9 mouse cellular contexts compared by ENCODE assay signal in the genomic region with DNA sequence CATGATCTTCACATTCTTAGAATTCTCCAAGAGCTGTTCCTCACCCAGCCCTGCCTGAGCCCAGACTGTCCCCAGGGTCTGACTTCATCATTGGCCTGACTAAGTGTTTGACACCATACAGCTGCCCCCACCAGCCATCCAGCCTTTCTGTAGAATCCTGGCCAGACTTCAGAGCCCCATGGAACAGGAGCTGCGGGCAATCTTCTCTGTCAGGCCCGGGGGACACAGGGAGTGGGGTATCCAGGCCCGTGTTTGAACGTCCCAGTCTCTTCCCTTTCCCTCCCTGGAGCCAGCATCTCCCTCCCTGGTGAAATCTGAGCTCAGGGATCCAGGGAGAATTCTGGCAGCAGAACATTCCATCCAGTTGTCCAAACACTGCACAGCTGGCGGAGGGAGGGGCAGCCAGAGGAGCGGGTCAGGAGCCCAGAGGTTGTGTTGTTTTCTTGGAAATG. TPM values are rescaled to one million over a fixed set of nuclear protein-coding genes. Genes with fewer than 3 reads are reported as not detected.
DNase-seq lines count a peak whose midpoint lies in the region; ATAC-seq lines count a peak whose summit lies in the region.
"Had no signal": no experiment of that assay in that cellular context is flagged by ENCODE, and none has a peak within 500 bp of the region (broad histone marks: within the 10 kb centered on the region; RNA-seq: fewer than 3 reads in every experiment).

No protein-coding gene starts in this region.

- H3K27ac ChIP-seq in midbrain, embryonic 10.5 days (replicated peaks) = peak overlapping the region; percentile 24
- H3K27ac ChIP-seq in midbrain, embryonic 16.5 days (ENCODE audit: low read length) = no peak overlapping the region
- H3K27ac ChIP-seq in limb, embryonic 10.5 days = peak overlapping the region; percentile 93
- H3K27ac ChIP-seq in neural tube, embryonic 12.5 days = peak overlapping the region; percentile 42; the same call in 1 of the 2 replicates
- H3K27ac ChIP-seq: macrophage had no signal

- H3K4me2 ChIP-seq in midbrain, embryonic 16.5 days (ENCODE audit: low read length) = no peak overlapping the region
- H3K4me2 ChIP-seq in neural tube, embryonic 12.5 days (replicated peaks) = no peak overlapping the region

- H3K4me3 ChIP-seq in midbrain, embryonic 10.5 days = no peak overlapping the region
- no peak overlapping the region for H3K4me3 ChIP-seq in midbrain, embryonic 16.5 days (ENCODE audit: low read depth, low read length)
- peak overlapping the region; percentile 24 for H3K4me3 ChIP-seq in limb, embryonic 10.5 days
- H3K4me3 ChIP-seq in neural tube, embryonic 12.5 days = no peak overlapping the region

- peaks cover 15% of the 10 kb centered on the region for H3K27me3 ChIP-seq in midbrain, embryonic 10.5 days (ENCODE audit: low read depth, poor library complexity, severe bottlenecking)
- no peaks in the 10 kb centered on the region for H3K27me3 ChIP-seq in midbrain, embryonic 16.5 days (ENCODE audit: control insufficient read depth, insufficient read depth, low read depth, low read length)
- H3K27me3 ChIP-seq in limb, embryonic 10.5 days (ENCODE audit: low read depth, poor library complexity, severe bottlenecking) = no peaks in the 10 kb centered on the region
- no peaks in the 10 kb centered on the region for H3K27me3 ChIP-seq in neural tube, embryonic 12.5 days (replicated peaks)

- peak; percentile 55 for DNase-seq in midbrain, embryonic 10.5 days (ENCODE audit: low spot score)
- peak; percentile 84 to 89 for DNase-seq in heart, adult 18-20 months
- DNase-seq in limb, embryonic 10.5 days (ENCODE audit: low spot score) = peak; percentile 81
- no peak for DNase-seq in thymus, adult 18-20 months
- no peak for DNase-seq in right cerebral cortex, adult 2 months (ENCODE audit: low spot score in 2 of 2)
- no peak for DNase-seq in left cerebral cortex, postnatal 14 days (ENCODE audit: low spot score in 2 of 2)

- no peaks in the 10 kb centered on the region for H3K9me3 ChIP-seq in midbrain, embryonic 10.5 days (replicated peaks)
- no peaks in the 10 kb centered on the region for H3K9me3 ChIP-seq in midbrain, embryonic 16.5 days (replicated peaks; ENCODE audit: control insufficient read depth, low read length, poor library complexity, severe bottlenecking)
- no peaks in the 10 kb centered on the region for H3K9me3 ChIP-seq in limb, embryonic 10.5 days (replicated peaks)
- H3K9me3 ChIP-seq in neural tube, embryonic 12.5 days = no peaks in the 10 kb centered on the region

- intact Hi-C loops in left cerebral cortex, postnatal 14 days (cut with DNase I) = no loop called here

- no peak overlapping the region for H3K9ac ChIP-seq in midbrain, embryonic 16.5 days (ENCODE audit: low read depth, low read length)
- H3K9ac ChIP-seq in neural tube, embryonic 12.5 days = 0 out of 2 replicates have a peak overlapping the region, but pooled peaks have one; percentile 21

- 51% methylated on average over 6 of the region's 6 CpGs for WGBS in midbrain, embryonic 10.5 days
- 62% methylated on average over 6 of the region's 6 CpGs for WGBS in midbrain, embryonic 16.5 days
- 10% methylated on average over 6 of the region's 6 CpGs for WGBS in limb, embryonic 10.5 days
- WGBS in neural tube, embryonic 12.5 days = 34% methylated on average over 6 of the region's 6 CpGs

- H3K36me3 ChIP-seq in midbrain, embryonic 10.5 days = no peaks in the 10 kb centered on the region
- H3K36me3 ChIP-seq in midbrain, embryonic 16.5 days (ENCODE audit: control insufficient read depth, insufficient read depth, low read length) = no peaks in the 10 kb centered on the region
- no peaks in the 10 kb centered on the region for H3K36me3 ChIP-seq in limb, embryonic 10.5 days
- H3K36me3 ChIP-seq in neural tube, embryonic 12.5 days = no peaks in the 10 kb centered on the region

- ATAC-seq in midbrain, embryonic 16.5 days = no peak
- ATAC-seq in neural tube, embryonic 12.5 days (ENCODE audit: low FRiP score, low read depth) = no peak

- peaks cover 19% of the 10 kb centered on the region for H3K4me1 ChIP-seq in midbrain, embryonic 10.5 days
- no peaks in the 10 kb centered on the region for H3K4me1 ChIP-seq in midbrain, embryonic 16.5 days (ENCODE audit: control insufficient read depth, insufficient read depth, low read length)
- H3K4me1 ChIP-seq in limb, embryonic 10.5 days = peaks cover 53% of the 10 kb centered on the region
- peaks cover 5% of the 10 kb centered on the region for H3K4me1 ChIP-seq in neural tube, embryonic 12.5 days

RNA-seq across cellular contexts. Expression of a gene that starts 11.4 kb away (rescaled TPM):
- polyA plus RNA-seq in midbrain, embryonic 10.5 days (2016; fragmentation: Nextera tagmentation; extraction: Ambion mirVana) = 34.6 and 35.6 TPM in 2 replicates
- polyA plus RNA-seq in midbrain, embryonic 16.5 days (2015; fragmentation: Nextera tagmentation; extraction: Ambion mirVana) = 21.4 and 21.8 TPM in 2 replicates
- 1 to 10 TPM; 6.6 to 6.8 TPM for total RNA-seq in heart, adult 18-20 months (2021)
- polyA plus RNA-seq in limb, embryonic 10.5 days (2016; fragmentation: Nextera tagmentation; extraction: Ambion mirVana) = 39.2 and 41.5 TPM in 2 replicates
- 26.3 and 29.6 TPM in 2 replicates for polyA plus RNA-seq in neural tube, embryonic 12.5 days (2016; fragmentation: Nextera tagmentation; extraction: Ambion mirVana)
- total RNA-seq in left cerebral cortex, postnatal 14 days (2021) = 10 to 100 TPM in 1 of 2 experiments, 1 to 10 TPM in 1; 8.9 to 10.4 TPM

RNA-seq across cellular contexts. Expression of a gene that starts 11.4 kb away (rescaled TPM):
- 1.4 and 2.0 TPM in 2 replicates for polyA plus RNA-seq in midbrain, embryonic 10.5 days (2016; fragmentation: Nextera tagmentation; extraction: Ambion mirVana)
- polyA plus RNA-seq in midbrain, embryonic 16.5 days (2015; fragmentation: Nextera tagmentation; extraction: Ambion mirVana) = 2.9 TPM in 2 replicates
- total RNA-seq in heart, adult 18-20 months (2021) = under 1 TPM; 0.12 to 0.13 TPM
- polyA plus RNA-seq in limb, embryonic 10.5 days (2016; fragmentation: Nextera tagmentation; extraction: Ambion mirVana) = 2.3 TPM in 2 replicates
- 1.0 and 1.9 TPM in 2 replicates for polyA plus RNA-seq in neural tube, embryonic 12.5 days (2016; fragmentation: Nextera tagmentation; extraction: Ambion mirVana)
- 1 to 10 TPM; 1.1 to 2.1 TPM for total RNA-seq in left cerebral cortex, postnatal 14 days (2021)

RNA-seq across cellular contexts. Expression of a gene that starts 28.5 kb away (rescaled TPM):
- polyA plus RNA-seq in midbrain, embryonic 10.5 days (2016; fragmentation: Nextera tagmentation; extraction: Ambion mirVana) = 5.5 and 5.8 TPM in 2 replicates
- 31.6 and 38.2 TPM in 2 replicates for polyA plus RNA-seq in midbrain, embryonic 16.5 days (2015; fragmentation: Nextera tagmentation; extraction: Ambion mirVana)
- 10 to 100 TPM; 31.8 to 34.9 TPM for total RNA-seq in heart, adult 18-20 months (2021)
- polyA plus RNA-seq in limb, embryonic 10.5 days (2016; fragmentation: Nextera tagmentation; extraction: Ambion mirVana) = 2.4 and 3.2 TPM in 2 replicates
- polyA plus RNA-seq in neural tube, embryonic 12.5 days (2016; fragmentation: Nextera tagmentation; extraction: Ambion mirVana) = 11.4 and 13.3 TPM in 2 replicates
- total RNA-seq in left cerebral cortex, postnatal 14 days (2021) = 10 to 100 TPM; 35.0 to 36.6 TPM

RNA-seq across cellular contexts. Expression of a gene that starts 32.5 kb away (rescaled TPM):
- polyA plus RNA-seq in midbrain, embryonic 10.5 days (2016; fragmentation: Nextera tagmentation; extraction: Ambion mirVana) = 1,350 and 1,398 TPM in 2 replicates
- polyA plus RNA-seq in midbrain, embryonic 16.5 days (2015; fragmentation: Nextera tagmentation; extraction: Ambion mirVana) = 1,587 and 1,694 TPM in 2 replicates
- 1,000 to 10,000 TPM; 2,847 to 3,135 TPM for total RNA-seq in heart, adult 18-20 months (2021)
- polyA plus RNA-seq in limb, embryonic 10.5 days (2016; fragmentation: Nextera tagmentation; extraction: Ambion mirVana) = 1,175 and 1,229 TPM in 2 replicates
- polyA plus RNA-seq in neural tube, embryonic 12.5 days (2016; fragmentation: Nextera tagmentation; extraction: Ambion mirVana) = 1,314 and 1,378 TPM in 2 replicates
- 1,000 to 10,000 TPM; 1,766 to 1,778 TPM for total RNA-seq in left cerebral cortex, postnatal 14 days (2021)

Comparison
In these comparisons a context has a peak if more than half of its experiments do, and no peak if none do; other contexts are left out.
1. DNase-seq: peak in midbrain, embryonic 10.5 days (single experiment), heart, adult 18-20 months (2 of 2) and limb, embryonic 10.5 days (single experiment); none in thymus, adult 18-20 months (0 of 2), right cerebral cortex, adult 2 months (0 of 2) and left cerebral cortex, postnatal 14 days (0 of 2).